Mouse (Mus musculus): ENCODE data around the gene Zfp382.
"Not testable (repeated sequence)": the region's sequence is repeated elsewhere in the genome, so short reads cannot be mapped to it uniquely, and the experiment has no call there.

The Zfp382 gene

DNA sequence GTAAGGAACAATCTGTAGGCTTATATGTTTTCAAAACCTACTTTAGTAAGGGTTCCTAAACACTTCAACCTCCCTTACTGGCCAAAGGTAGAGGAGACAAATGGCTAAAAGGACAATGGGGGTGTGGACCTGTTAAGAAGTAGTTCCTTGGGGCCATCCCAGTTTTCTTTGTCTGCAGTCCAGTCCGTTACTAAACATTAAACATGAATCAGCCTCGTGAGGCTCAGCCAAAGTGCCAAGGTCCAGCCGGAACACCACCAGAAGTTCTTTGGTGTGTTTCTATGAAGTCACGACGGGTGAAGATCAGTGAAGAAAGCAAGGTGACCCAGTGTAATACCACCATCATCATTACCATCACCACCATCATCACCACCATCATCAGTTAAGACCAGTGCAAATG lies 25.3 kb downstream of the Zfp382 start:
- no peak for DNase-seq (ENCODE audit: low read depth, low spot score)

GRCm38 (mm10) chr7:30154040-30154439 lies 32.3 kb downstream of the Zfp382 start:
- DNase-seq (ENCODE audit: low read depth, low spot score): peak; percentile 12

DNA sequence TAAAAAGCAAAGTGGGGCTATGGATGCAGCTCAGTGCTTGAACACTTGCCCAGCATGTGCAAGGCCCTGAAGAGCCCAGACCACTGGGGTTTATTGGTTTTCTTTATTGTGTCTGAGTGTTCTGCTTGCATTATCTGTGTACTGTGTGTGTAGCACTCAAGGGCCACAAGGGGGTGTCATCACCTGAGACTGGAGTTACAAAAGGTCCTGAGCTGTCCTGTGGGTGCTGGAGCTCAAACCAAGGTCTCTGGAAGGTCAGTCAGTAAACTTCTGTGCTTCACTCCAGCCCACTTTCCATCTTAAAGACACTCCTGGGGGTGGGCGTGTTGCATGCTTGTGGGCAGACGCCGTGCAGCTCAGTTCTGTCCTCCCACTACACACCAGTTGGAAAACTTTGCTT lies 33.8 kb downstream of the Zfp382 start:
- DNase-seq (ENCODE audit: low read depth, low spot score): no peak

DNA sequence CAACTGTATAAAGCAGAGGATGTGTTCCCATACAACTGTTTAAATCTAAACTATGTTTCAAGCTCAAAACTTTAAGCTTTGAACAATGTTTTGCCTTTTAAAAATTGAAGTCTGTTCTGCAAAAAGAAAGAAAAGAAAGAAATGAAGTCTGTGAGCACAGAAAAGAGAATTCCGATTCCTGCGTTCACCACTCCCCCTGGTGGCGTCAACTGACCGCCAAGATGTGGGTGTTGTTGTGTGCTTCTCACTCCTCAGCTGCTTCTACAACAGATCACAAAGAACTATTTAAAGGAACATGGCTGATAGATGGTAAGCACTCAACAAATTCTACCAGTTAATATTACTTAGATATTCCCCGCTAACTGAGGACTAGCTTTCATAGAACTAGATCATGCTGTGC lies 41.4 kb downstream of the Zfp382 start:
- DNase-seq (ENCODE audit: low read depth, low spot score): peak; percentile 18

- DNase-seq (ENCODE audit: low read depth, low spot score): no peak
Measured at GRCm38 (mm10) chr7:30164745-30165144, 43.0 kb downstream of the Zfp382 start.

GRCm38 (mm10) chr7:30168914-30169582 lies 47.3 kb downstream of the Zfp382 start:
- no peak for DNase-seq (ENCODE audit: low read depth, low spot score)

- DNase-seq (ENCODE audit: low read depth, low spot score): peak; percentile 93
Measured at GRCm38 (mm10) chr7:30169583-30170282, 48.0 kb downstream of the Zfp382 start, which contains the start of gene Zfp146. Gene Zfp146 (minus strand): TSS chr7:30169750.

- DNase-seq (ENCODE audit: low read depth, low spot score): no peak
Measured at GRCm38 (mm10) chr7:30170283-30170951, 48.7 kb downstream of the Zfp382 start.

GRCm38 (mm10) chr7:30176474-30176873 lies 54.7 kb downstream of the Zfp382 start:
- peak; percentile 32 for DNase-seq (ENCODE audit: low read depth, low spot score)

- no peak for DNase-seq (ENCODE audit: low read depth, low spot score)
Measured at GRCm38 (mm10) chr7:30178256-30178655, 56.5 kb downstream of the Zfp382 start.

DNA sequence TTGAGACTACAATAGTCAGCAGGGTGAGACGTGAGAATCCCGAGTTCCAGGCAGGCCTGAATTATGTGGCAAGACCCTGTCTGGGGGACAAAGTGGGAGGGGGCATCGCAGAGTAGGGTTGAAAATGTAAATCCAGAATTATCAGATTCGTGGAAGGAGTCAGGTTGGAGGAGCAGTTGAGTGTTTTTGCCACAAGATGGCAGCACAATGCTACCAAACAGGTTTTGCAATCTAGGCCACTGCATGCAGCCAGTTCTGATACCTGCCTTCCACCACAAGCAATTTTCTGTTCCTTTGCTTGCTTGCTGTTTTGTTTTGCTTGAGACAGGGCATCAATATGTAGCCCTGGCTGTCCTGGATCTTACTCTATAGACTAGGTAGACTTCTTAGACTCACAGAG lies 59.6 kb downstream of the Zfp382 start:
- peak; percentile 89 for DNase-seq (ENCODE audit: low read depth, low spot score)

GRCm38 (mm10) chr7:30181929-30182328 lies 60.2 kb downstream of the Zfp382 start:
- not testable (repeated sequence) for DNase-seq (ENCODE audit: low read depth, low spot score)

DNA sequence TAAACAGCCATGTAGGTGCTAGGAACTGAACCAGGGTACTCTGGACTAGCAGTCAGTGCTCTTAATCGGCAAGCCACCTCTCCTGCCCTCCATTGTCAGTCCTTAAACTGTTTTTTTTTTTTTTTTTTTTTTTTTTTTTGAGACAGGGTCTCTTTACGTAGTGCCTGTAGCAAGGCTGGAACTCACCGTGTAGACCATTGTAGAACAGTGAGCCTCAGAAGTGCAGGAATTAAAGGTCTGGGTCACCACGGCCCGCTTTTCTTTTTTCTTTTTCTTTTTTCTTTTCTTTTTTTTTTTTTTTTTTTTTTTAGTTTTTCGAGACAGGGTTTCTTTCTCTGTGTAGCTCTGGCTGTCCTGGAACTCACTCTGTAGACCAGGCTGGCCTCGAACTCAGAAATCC lies 61.4 kb downstream of the Zfp382 start:
- DNase-seq (ENCODE audit: low read depth, low spot score): not testable (repeated sequence)

DNA sequence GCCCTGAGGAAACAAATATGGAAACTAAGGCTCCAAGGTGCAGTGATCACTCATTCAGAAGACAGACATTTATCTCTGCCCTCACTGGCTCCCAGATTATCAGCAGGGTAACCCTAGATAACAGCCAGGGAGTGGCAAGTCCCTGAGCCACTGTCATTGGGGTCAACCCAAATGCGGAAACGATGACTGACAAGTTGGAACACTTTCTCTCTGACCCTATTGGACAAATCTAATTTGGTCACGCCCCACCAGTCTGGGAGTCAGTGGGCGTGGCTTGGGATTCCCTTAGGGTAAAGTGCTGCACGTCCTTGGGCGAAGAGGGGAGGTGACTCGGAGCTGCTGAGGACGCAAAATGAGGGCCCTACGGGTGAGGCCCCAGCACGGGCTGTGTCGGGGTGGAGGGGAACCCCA lies 62.1 kb downstream of the Zfp382 start, which contains the start of gene Cox7a1:
TSS of gene Cox7a1 (plus strand) at position 266 of the 411 bp plus-strand sequence.
- peak; percentile 81 for DNase-seq (ENCODE audit: low read depth, low spot score)

Data from CD4-positive, CD25-positive, alpha-beta regulatory T cell, adult 2 months (primary cell).